Mouse (Mus musculus) brain, embryonic 14.5 days (tissue): ENCODE measurements around the gene Macrod2.

ENCODE experiments used
- CTCF ChIP-seq: fragments of 200-500 bp; IDR thresholded peaks from 2 replicates; pipeline ENCODE4 v1.5.1; 2012; ENCODE audit warnings: inconsistent platforms, mild to moderate bottlenecking, moderate library complexity, borderline replicate concordance; ENCODE audit not compliant: insufficient read depth, insufficient read length; ENCODE audit errors: extremely low read depth
- POLR2A ChIP-seq: fragments of 200-500 bp; IDR thresholded peaks from 2 replicates; pipeline ENCODE4 v1.6.1; 2012; ENCODE audit warnings: mild to moderate bottlenecking, inconsistent platforms, borderline replicate concordance; ENCODE audit not compliant: poor library complexity, insufficient read depth, insufficient read length, severe bottlenecking; ENCODE audit errors: extremely low read depth

DNA sequence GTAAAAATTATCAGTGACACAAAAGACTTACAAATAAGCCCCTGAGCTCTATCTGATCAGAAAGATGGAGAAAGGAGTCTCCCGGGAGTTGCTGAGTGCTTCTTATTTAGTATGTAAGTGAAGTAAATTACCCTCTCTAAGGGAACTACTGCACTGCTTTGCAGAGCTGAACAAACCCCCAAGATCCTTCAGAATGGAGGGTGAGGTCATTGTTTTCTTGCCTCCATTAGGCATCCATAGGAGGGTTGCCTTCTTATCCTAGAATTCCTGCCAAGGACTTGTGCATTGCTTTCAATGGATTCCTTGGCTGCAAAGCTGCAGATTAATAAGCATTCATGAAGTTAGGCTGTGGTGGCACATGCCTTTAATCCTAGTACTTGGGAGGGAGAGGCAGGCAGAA is 470.5 kb downstream of the Macrod2 start:
- TF ChIP-seq CTCF (no peak), POLR2A (no peak)
